Mouse (Mus musculus): Measurements from ENCODE around the gene Slamf6. TPM values are rescaled to one million over a fixed set of nuclear protein-coding genes. Genes with fewer than 3 reads are reported as not detected.

Slamf6 gene
- polyA plus RNA-seq (2014; fragmentation: Illumina TruSeq; extraction: RNeasy Lipid Tissue Mini Kit (QIAGEN cat#74804)): 1.0 TPM

GRCm38 (mm10) chr1:171917305-171918039 is at the start of gene Slamf6:
TSS of gene Slamf6 (plus strand) at chr1:171917515.

GRCm38 (mm10) chr1:171895364-171895763 is 22.0 kb upstream of the Slamf6 start, which contains the start of gene Gm10521:
TSS of gene Gm10521 (plus strand) at chr1:171895664.

Other genes starting within 250 kb of the Slamf6 start
- 20.4 TPM for gene Cd48, start 235.5 kb upstream of the Slamf6 start, polyA plus RNA-seq (2014; fragmentation: Illumina TruSeq; extraction: RNeasy Lipid Tissue Mini Kit (QIAGEN cat#74804))
- gene Slamf1, start 150.4 kb upstream of the Slamf6 start, polyA plus RNA-seq (2014; fragmentation: Illumina TruSeq; extraction: RNeasy Lipid Tissue Mini Kit (QIAGEN cat#74804)): 0.46 TPM
- gene Cd84, start 77.8 kb upstream of the Slamf6 start, polyA plus RNA-seq (2014; fragmentation: Illumina TruSeq; extraction: RNeasy Lipid Tissue Mini Kit (QIAGEN cat#74804)): 42.2 TPM
- gene Gm10521, start 21.9 kb upstream of the Slamf6 start, polyA plus RNA-seq (2014; fragmentation: Illumina TruSeq; extraction: RNeasy Lipid Tissue Mini Kit (QIAGEN cat#74804)): 0.80 TPM
- gene Vangl2, start 110.9 kb downstream of the Slamf6 start, polyA plus RNA-seq (2014; fragmentation: Illumina TruSeq; extraction: RNeasy Lipid Tissue Mini Kit (QIAGEN cat#74804)): 8.0 TPM
- gene Nhlh1, start 140.1 kb downstream of the Slamf6 start, polyA plus RNA-seq (2014; fragmentation: Illumina TruSeq; extraction: RNeasy Lipid Tissue Mini Kit (QIAGEN cat#74804)): not detected
- 201 TPM for gene Copa, start 165.0 kb downstream of the Slamf6 start, polyA plus RNA-seq (2014; fragmentation: Illumina TruSeq; extraction: RNeasy Lipid Tissue Mini Kit (QIAGEN cat#74804))
- gene Ncstn, start 165.3 kb downstream of the Slamf6 start, polyA plus RNA-seq (2014; fragmentation: Illumina TruSeq; extraction: RNeasy Lipid Tissue Mini Kit (QIAGEN cat#74804)): 21.3 TPM
- 67.5 TPM for gene Pex19, start 209.2 kb downstream of the Slamf6 start, polyA plus RNA-seq (2014; fragmentation: Illumina TruSeq; extraction: RNeasy Lipid Tissue Mini Kit (QIAGEN cat#74804))
- 106 TPM for gene Dcaf8, start 230.6 kb downstream of the Slamf6 start, polyA plus RNA-seq (2014; fragmentation: Illumina TruSeq; extraction: RNeasy Lipid Tissue Mini Kit (QIAGEN cat#74804))